In the genomic region with DNA sequence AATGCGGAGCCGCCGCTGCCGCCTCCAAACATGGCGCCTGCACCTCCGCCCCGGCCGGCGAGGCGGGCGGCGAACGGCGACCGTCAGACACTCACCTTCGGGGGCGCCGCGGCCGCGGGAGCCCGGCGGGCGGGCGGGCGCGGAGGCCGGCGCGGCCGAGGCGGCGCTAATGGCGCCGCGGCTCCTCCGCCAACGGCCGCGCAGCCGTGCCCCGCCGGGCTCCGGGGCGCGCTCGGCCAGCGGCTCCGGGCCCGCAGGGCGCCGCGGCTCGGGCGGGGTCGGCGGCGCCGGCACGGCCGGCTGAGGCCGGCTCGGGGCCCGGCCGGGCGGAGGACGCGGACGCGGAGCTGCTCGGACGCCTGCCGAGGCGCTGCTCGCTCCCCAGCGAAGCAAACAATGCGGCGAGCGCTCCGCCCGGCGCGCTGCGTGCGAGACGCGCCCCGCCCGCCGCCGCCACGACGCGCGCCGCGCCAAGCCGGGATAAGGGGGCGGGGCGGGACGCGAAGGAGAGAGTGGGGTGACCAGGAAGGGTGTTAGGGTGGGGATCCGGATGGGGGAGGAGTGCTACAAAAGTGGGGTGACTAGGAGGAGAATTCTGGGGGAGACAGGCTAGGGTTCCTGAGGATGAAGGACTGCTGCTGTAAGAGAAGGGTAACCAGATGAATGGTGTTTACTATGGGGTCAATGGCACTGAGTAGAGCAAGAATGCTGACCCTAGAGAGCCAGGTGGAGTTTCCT, we compare ENCODE assay signal across 8 mouse cellular contexts. TPM values are rescaled to one million over a fixed set of nuclear protein-coding genes. Genes with fewer than 3 reads are reported as not detected.
DNase-seq lines count a peak whose midpoint lies in the region; ATAC-seq and TF ChIP-seq lines count a peak whose summit lies in the region.

A gene (minus strand): TSS at position 400 of the 738 bp plus-strand sequence.

- ATAC-seq in hindbrain, embryonic 16.5 days = peak; percentile 91
- ATAC-seq in megakaryocyte, adult 5-6 weeks (ENCODE audit: poor library complexity, severe bottlenecking) = peak; percentile 72

- H3K4me1 ChIP-seq in hindbrain, embryonic 16.5 days (ENCODE audit: control insufficient read depth, insufficient read depth, low read depth, low read length) = peaks cover 21% of the 10 kb centered on the region

- no peak for TF ChIP-seq CTCF in gastrocnemius, adult 2 months (IDR thresholded peaks at IDR 0.05)

- DNase-seq in T-cell, adult 2 months (ENCODE audit: low spot score) = peak; percentile 62
- peak; percentile 60 to 82 for DNase-seq in cerebellum, postnatal 4 days (ENCODE audit: low spot score in 2 of 2)
- peak; percentile 91 for DNase-seq in gastrocnemius, adult 2 months
- peak; percentile 56 to 63 for DNase-seq in left cerebral cortex, adult 8-10 months (ENCODE audit: low spot score in 2 of 2)
- DNase-seq in right cerebral cortex, adult 2 months (ENCODE audit: low spot score in 2 of 2) = peak; percentile 73 to 76
- peak; percentile 83 for DNase-seq in urinary bladder, postnatal 14 days (ENCODE audit: low spot score)

- WGBS in hindbrain, embryonic 16.5 days = under 1% methylated on average over 83 of the region's 103 CpGs

- intact Hi-C loops in gastrocnemius, adult 2 months (cut with DNase I) = loop anchor here (2.0 to 10.0 kb wide), 2 partner anchors 17 to 461 kb away; a partner anchor contains a TSS

- H3K9ac ChIP-seq in hindbrain, embryonic 16.5 days (ENCODE audit: low read depth, low read length) = peak within 1 kb of the TSS; percentile 98

- H3K27ac ChIP-seq in gastrocnemius, adult 2 months = peak within 1 kb of the TSS; percentile 89
- peak within 1 kb of the TSS; percentile 91 for H3K27ac ChIP-seq in hindbrain, embryonic 16.5 days (ENCODE audit: low read depth, low read length)

- H3K4me2 ChIP-seq in hindbrain, embryonic 16.5 days (ENCODE audit: low read length) = peak within 1 kb of the TSS; percentile 77

- H3K4me3 ChIP-seq in gastrocnemius, adult 2 months = peak within 1 kb of the TSS; percentile 95
- H3K4me3 ChIP-seq in hindbrain, embryonic 16.5 days (ENCODE audit: low read length) = peak within 1 kb of the TSS; percentile 98

- no peaks in the 10 kb centered on the region for H3K27me3 ChIP-seq in hindbrain, embryonic 16.5 days (replicated peaks; ENCODE audit: control insufficient read depth, insufficient read depth, low read length)

- no peaks in the 10 kb centered on the region for H3K9me3 ChIP-seq in hindbrain, embryonic 16.5 days (ENCODE audit: control insufficient read depth, low read length)

- H3K36me3 ChIP-seq in hindbrain, embryonic 16.5 days (ENCODE audit: control insufficient read depth, insufficient read depth, low read length) = peaks cover 8% of the 10 kb centered on the region

RNA-seq across cellular contexts. Expression of the gene that starts here (rescaled TPM):
- total RNA-seq in gastrocnemius, adult 2 months (2021) = 10 to 100 TPM; 25.0 to 25.4 TPM
- 12.9 and 14.9 TPM in 2 replicates for polyA plus RNA-seq in hindbrain, embryonic 16.5 days (2015; fragmentation: Nextera tagmentation; extraction: Ambion mirVana)
- 10 to 100 TPM; 49.0 to 55.6 (median 53.4) TPM for total RNA-seq in left cerebral cortex, adult 8-10 months (2022)
- 29.6 and 30.1 TPM in 2 replicates for total RNA-seq in megakaryocyte, adult 5-6 weeks (2015)
- total RNA-seq in megakaryocyte, adult 5-6 weeks (2017) = 43.0 and 56.4 TPM in 2 replicates

Comparison
In these comparisons a context has a peak if more than half of its experiments do, and no peak if none do; other contexts are left out.
1. Peak in every context shown above with its lines: DNase-seq, ATAC-seq, H3K4me3 ChIP-seq and H3K27ac ChIP-seq.